In genomic region chr19:9143639-9144125, GRCm38 (mm10) we compare ENCODE assay signal across 15 mouse cellular contexts. TPM values are rescaled to one million over a fixed set of nuclear protein-coding genes. Genes with fewer than 3 reads are reported as not detected.
A peak's percentile ranks its signal among the peaks of the same experiment; 100 is the strongest.
DNase-seq lines count a peak whose midpoint lies in the region; ATAC-seq lines count a peak whose summit lies in the region.
"Had no signal": no experiment of that assay in that cellular context is flagged by ENCODE, and none has a peak within 500 bp of the region (broad histone marks: within the 10 kb centered on the region; RNA-seq: fewer than 3 reads in every experiment).

No protein-coding gene starts in this region.

- no peaks in the 10 kb centered on the region for H3K36me3 ChIP-seq in midbrain, embryonic 15.5 days (replicated peaks)
- H3K36me3 ChIP-seq: embryonic facial prominence, embryonic 15.5 days; liver, embryonic 13.5 days had no signal

- H3K27ac ChIP-seq in midbrain, embryonic 15.5 days, result peak overlapping the region; percentile 44
- H3K27ac ChIP-seq: embryonic facial prominence, embryonic 15.5 days; liver, embryonic 13.5 days had no signal

- peak; percentile 82 for ATAC-seq in midbrain, embryonic 15.5 days (replicated peaks)

- H3K9me3 ChIP-seq in midbrain, embryonic 15.5 days, result no peaks in the 10 kb centered on the region
- H3K9me3 ChIP-seq: embryonic facial prominence, embryonic 15.5 days; liver, embryonic 13.5 days had no signal

- H3K4me3 ChIP-seq in midbrain, embryonic 15.5 days, result no peak overlapping the region
- H3K4me3 ChIP-seq: embryonic facial prominence, embryonic 15.5 days; liver, embryonic 13.5 days had no signal

- DNase-seq in embryo, embryonic 11 days, result peak; percentile 4
- DNase-seq in embryo, embryonic 10 days (ENCODE audit: low spot score), result no peak
- DNase-seq in brain, adult 2 months (ENCODE audit: low read depth, low spot score), result peak; percentile 68
- peak; percentile 2 for DNase-seq in forelimb bud, embryonic 11.5 days (ENCODE audit: low read depth, low spot score)
- no peak for DNase-seq in retina, embryonic 14.5 days (ENCODE audit: low spot score)
- no peak for DNase-seq in kidney, adult 18-20 months
- DNase-seq in kidney, adult 9 months, result no peak
- DNase-seq: gastrocnemius, postnatal 36 days; liver, embryonic 13.5 days; lung, postnatal 4 days; right cerebral cortex, postnatal 14 days had no signal

- H3K4me2 ChIP-seq in midbrain, embryonic 15.5 days, result no peak overlapping the region
- H3K4me2 ChIP-seq: embryonic facial prominence, embryonic 15.5 days; liver, embryonic 13.5 days had no signal

- no peaks in the 10 kb centered on the region for H3K27me3 ChIP-seq in midbrain, embryonic 15.5 days (replicated peaks)
- H3K27me3 ChIP-seq: embryonic facial prominence, embryonic 15.5 days; liver, embryonic 13.5 days had no signal

- no peaks in the 10 kb centered on the region for H3K4me1 ChIP-seq in midbrain, embryonic 15.5 days
- H3K4me1 ChIP-seq: embryonic facial prominence, embryonic 15.5 days; liver, embryonic 13.5 days had no signal

- no peak overlapping the region for H3K9ac ChIP-seq in midbrain, embryonic 15.5 days
- H3K9ac ChIP-seq: embryonic facial prominence, embryonic 15.5 days; liver, embryonic 13.5 days had no signal

RNA-seq across cellular contexts. Expression of gene Asrgl1, which starts 8.2 kb away (rescaled TPM):
- polyA plus RNA-seq in midbrain, embryonic 15.5 days (2015; fragmentation: Nextera tagmentation; extraction: Ambion mirVana), result 20.3 and 24.1 TPM in 2 replicates

RNA-seq across cellular contexts. Expression of gene Scgb1a1, which starts 55.9 kb away (rescaled TPM):
- polyA plus RNA-seq in midbrain, embryonic 15.5 days (2015; fragmentation: Nextera tagmentation; extraction: Ambion mirVana), result not detected in 2 replicates
- polyA plus RNA-seq: kidney, embryonic 14.5 days; liver, embryonic 13.5 days; stomach, embryonic 14.5 days had no signal

Comparison
In these comparisons a context has a peak if more than half of its experiments do, and no peak if none do; other contexts are left out.
1. DNase-seq: peak in embryo, embryonic 11 days (single experiment), brain, adult 2 months (single experiment) and forelimb bud, embryonic 11.5 days (single experiment); none in embryo, embryonic 10 days (single experiment), retina, embryonic 14.5 days (single experiment), kidney, adult 18-20 months (single experiment) and kidney, adult 9 months (single experiment).